Comparison of ENCODE assay signal across 8 mouse cellular contexts in the genomic region with DNA sequence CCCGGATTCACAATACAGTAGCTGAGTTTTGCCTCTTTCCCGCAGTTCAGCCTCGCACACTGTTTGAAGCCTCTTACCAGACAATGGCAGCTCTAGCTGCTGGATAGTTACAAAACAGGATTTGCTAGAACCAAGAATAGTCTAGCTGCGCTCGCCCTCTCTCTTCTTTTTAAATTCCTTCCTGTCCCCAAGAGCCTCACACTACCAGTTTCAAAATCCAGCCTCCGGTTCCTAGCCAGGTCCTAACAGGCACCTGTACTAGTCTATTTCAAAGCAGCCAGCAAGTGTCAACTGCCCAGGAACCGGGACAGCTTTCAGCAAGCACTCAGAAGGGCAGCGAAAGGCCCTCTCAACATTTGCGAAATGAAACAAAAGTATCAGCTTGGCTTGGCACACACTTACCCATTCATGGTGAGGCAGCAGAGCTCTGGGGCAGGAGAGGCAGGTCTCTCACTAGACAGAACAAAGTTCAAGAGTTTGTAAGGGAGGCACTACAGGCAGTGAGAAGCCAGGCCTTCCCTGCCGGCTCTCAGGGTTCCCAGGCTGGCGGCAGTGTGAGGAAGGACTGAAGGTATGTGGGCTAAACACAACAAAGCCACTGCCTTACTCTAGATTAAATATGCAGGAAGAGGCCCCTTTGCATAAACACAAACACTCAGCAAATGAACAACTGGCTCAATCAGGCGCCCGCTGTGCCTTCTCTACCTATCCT.
A peak's percentile ranks its signal among the peaks of the same experiment; 100 is the strongest.
DNase-seq lines count a peak whose midpoint lies in the region; ATAC-seq and TF ChIP-seq lines count a peak whose summit lies in the region.

No protein-coding gene starts in this region.

- H3K4me3 ChIP-seq in forebrain, postnatal 0 days (ENCODE audit: low read depth, low read length): no peak overlapping the region
- peak overlapping the region; percentile 43 for H3K4me3 ChIP-seq in liver, postnatal 0 days (ENCODE audit: low read depth, low read length)

- DNase-seq in CD4-positive helper T cell, adult 2 months (ENCODE audit: low read depth, low spot score): peak; percentile 44
- peak; percentile 86 for DNase-seq in R1 (ENCODE audit: low read depth, low spot score)
- DNase-seq in forebrain, postnatal 0 days: peak; percentile 35
- DNase-seq in kidney, adult 11 months: peak; percentile 68
- peak; percentile 32 for DNase-seq in liver, postnatal 0 days
- peak; percentile 34 for DNase-seq in neural tube, embryonic 10.5 days (ENCODE audit: extremely low spot score, low spot score)
- DNase-seq in thymus, postnatal 4 days: peak; percentile 62
- no peak for DNase-seq in c-Kit-positive CD71-positive TER-119-positive erythroid progenitor cells, embryonic 14.5 days (ENCODE audit: low spot score)

- no peaks in the 10 kb centered on the region for H3K9me3 ChIP-seq in forebrain, postnatal 0 days (ENCODE audit: low read length)
- H3K9me3 ChIP-seq in liver, postnatal 0 days (ENCODE audit: low read length): no peaks in the 10 kb centered on the region

- peaks cover 16% of the 10 kb centered on the region; the same call in 1 of the 2 replicates for H3K4me1 ChIP-seq in forebrain, postnatal 0 days (ENCODE audit: insufficient read depth)
- peaks cover 22% of the 10 kb centered on the region for H3K4me1 ChIP-seq in liver, postnatal 0 days (ENCODE audit: insufficient read depth)

- peak overlapping the region; percentile 25; the same call in 1 of the 2 replicates for H3K9ac ChIP-seq in forebrain, postnatal 0 days
- H3K9ac ChIP-seq in liver, postnatal 0 days (replicated peaks): peak overlapping the region; percentile 58

- no peaks in the 10 kb centered on the region for H3K36me3 ChIP-seq in forebrain, postnatal 0 days (ENCODE audit: insufficient read depth)
- H3K36me3 ChIP-seq in liver, postnatal 0 days (replicated peaks; ENCODE audit: insufficient read depth, low read length): no peaks in the 10 kb centered on the region

- no peaks in the 10 kb centered on the region for H3K27me3 ChIP-seq in forebrain, postnatal 0 days (ENCODE audit: insufficient read depth, low read length)
- no peaks in the 10 kb centered on the region for H3K27me3 ChIP-seq in liver, postnatal 0 days (ENCODE audit: insufficient read depth, low read length)

- no peak for TF ChIP-seq CTCF in forebrain, postnatal 0 days (IDR thresholded peaks at IDR 0.05; ENCODE audit: low read depth)
- no peak for TF ChIP-seq CTCF in liver, postnatal 0 days (IDR thresholded peaks at IDR 0.05; ENCODE audit: low read depth)

- peak overlapping the region; percentile 20 for H3K4me2 ChIP-seq in forebrain, postnatal 0 days (ENCODE audit: low read depth)
- H3K4me2 ChIP-seq in liver, postnatal 0 days (ENCODE audit: low read depth, low read length): peak overlapping the region; percentile 60

- peak overlapping the region; percentile 73 for H3K27ac ChIP-seq in forebrain, postnatal 0 days (ENCODE audit: low read depth, low read length)
- peak overlapping the region; percentile 82 for H3K27ac ChIP-seq in liver, postnatal 0 days (ENCODE audit: low read depth)

- WGBS in forebrain, postnatal 0 days: 16% methylated on average over 13 of the region's 13 CpGs
- 13% methylated on average over 13 of the region's 13 CpGs for WGBS in liver, postnatal 0 days (ENCODE audit: insufficient replicate concordance)

- TF ChIP-seq EP300 in liver, postnatal 0 days (IDR thresholded peaks at IDR 0.05; ENCODE audit: low read depth): no peak

- no peak for ATAC-seq in forebrain, postnatal 0 days
- peak; percentile 55; the same call in 1 of the 2 replicates for ATAC-seq in liver, postnatal 0 days
